Comparison of ENCODE assay signal across 12 mouse cellular contexts in genomic region chr10:40521579-40521978, GRCm38 (mm10). TPM values are rescaled to one million over a fixed set of nuclear protein-coding genes. Genes with fewer than 3 reads are reported as not detected.
A peak's percentile ranks its signal among the peaks of the same experiment; 100 is the strongest.
DNase-seq lines count a peak whose midpoint lies in the region; ATAC-seq and TF ChIP-seq lines count a peak whose summit lies in the region.
"Had no signal": no experiment of that assay in that cellular context is flagged by ENCODE, and none has a peak within 500 bp of the region (broad histone marks: within the 10 kb centered on the region; RNA-seq: fewer than 3 reads in every experiment).

No protein-coding gene starts in this region.

- H3K9ac ChIP-seq in kidney, embryonic 15.5 days, result no peak overlapping the region
- 0 out of 2 replicates have a peak overlapping the region, but pooled peaks have one; percentile 25 for H3K9ac ChIP-seq in forebrain, postnatal 0 days

- no peak for TF ChIP-seq CTCF in forebrain, postnatal 0 days (IDR thresholded peaks at IDR 0.05; ENCODE audit: low read depth)

- H3K4me1 ChIP-seq in kidney, embryonic 15.5 days, result peaks cover 31% of the 10 kb centered on the region
- peaks cover 13% of the 10 kb centered on the region; the same call in 1 of the 2 replicates for H3K4me1 ChIP-seq in forebrain, postnatal 0 days (ENCODE audit: insufficient read depth)

- no peak overlapping the region for H3K27ac ChIP-seq in kidney, embryonic 15.5 days
- peak overlapping the region; percentile 37; the same call in 1 of the 2 replicates for H3K27ac ChIP-seq in forebrain, postnatal 0 days (ENCODE audit: low read depth, low read length)

- ATAC-seq in kidney, embryonic 15.5 days (replicated peaks; ENCODE audit: low FRiP score), result no peak
- ATAC-seq in forebrain, postnatal 0 days, result peak; percentile 77
- ATAC-seq: Patski had no signal

- intact Hi-C loops in gastrocnemius, postnatal 14 days (cut with DNase I; ENCODE audit: low total_unique reads), result loop anchor here (10.0 kb wide), 1 partner anchor 147 kb away; no protein-coding TSS in a partner anchor

- no peaks in the 10 kb centered on the region for H3K27me3 ChIP-seq in kidney, embryonic 15.5 days
- H3K27me3 ChIP-seq in forebrain, postnatal 0 days (ENCODE audit: insufficient read depth, low read length), result no peaks in the 10 kb centered on the region
- H3K27me3 ChIP-seq: megakaryocyte, embryonic 14.5 days; Patski had no signal

- no peak overlapping the region for H3K4me3 ChIP-seq in kidney, embryonic 15.5 days (replicated peaks)
- H3K4me3 ChIP-seq in forebrain, postnatal 0 days (ENCODE audit: low read depth, low read length), result no peak overlapping the region
- H3K4me3 ChIP-seq: megakaryocyte, embryonic 14.5 days had no signal

- DNase-seq in kidney, adult 8-10 months, result no peak
- peak; percentile 64 for DNase-seq in brain, adult 2 months (ENCODE audit: low read depth, low spot score)
- DNase-seq in forebrain, postnatal 0 days, result peak; percentile 63
- DNase-seq in neural tube, embryonic 10.5 days (ENCODE audit: extremely low spot score, low spot score), result peak; percentile 45
- DNase-seq in gastrocnemius, postnatal 14 days, result no peak
- DNase-seq in thymus, postnatal 4 days, result no peak
- no peak for DNase-seq in frontal cortex, postnatal 36 days (ENCODE audit: low spot score in 2 of 2)
- DNase-seq: thymus, adult 2 months had no signal

- no peaks in the 10 kb centered on the region for H3K36me3 ChIP-seq in kidney, embryonic 15.5 days
- no peaks in the 10 kb centered on the region for H3K36me3 ChIP-seq in forebrain, postnatal 0 days (ENCODE audit: insufficient read depth)

- no peaks in the 10 kb centered on the region for H3K9me3 ChIP-seq in kidney, embryonic 15.5 days (replicated peaks)
- no peaks in the 10 kb centered on the region for H3K9me3 ChIP-seq in forebrain, postnatal 0 days (ENCODE audit: low read length)
- H3K9me3 ChIP-seq: megakaryocyte, embryonic 14.5 days had no signal

- H3K4me2 ChIP-seq in kidney, embryonic 15.5 days, result peak overlapping the region; percentile 15; the same call in 1 of the 2 replicates
- H3K4me2 ChIP-seq in forebrain, postnatal 0 days (ENCODE audit: low read depth), result peak overlapping the region; percentile 10; the same call in 1 of the 2 replicates

- 10% methylated on average over 12 of the region's 12 CpGs for WGBS in kidney, embryonic 15.5 days
- 5% methylated on average over 12 of the region's 12 CpGs for WGBS in forebrain, postnatal 0 days

RNA-seq across cellular contexts. Expression of gene Slc22a16, which starts 48.6 kb away (rescaled TPM):
- not detected in 2 replicates for polyA plus RNA-seq in kidney, embryonic 15.5 days (2015; fragmentation: Nextera tagmentation; extraction: Ambion mirVana)
- not detected in 2 replicates for total RNA-seq in forebrain, postnatal 0 days (2014; rRNA removed)
- not detected in 2 replicates for polyA plus RNA-seq in forebrain, postnatal 0 days (2015; fragmentation: Nextera tagmentation; extraction: Ambion mirVana)
- total RNA-seq in gastrocnemius, postnatal 14 days (2021), result not detected
- total RNA-seq: heart, adult 8-10 months had no signal
- polyA plus RNA-seq: Patski; thymus, adult 2 months had no signal

Comparison
In these comparisons a context has a peak if more than half of its experiments do, and no peak if none do; other contexts are left out.
1. DNase-seq: peak in brain, adult 2 months (single experiment), forebrain, postnatal 0 days (single experiment) and neural tube, embryonic 10.5 days (single experiment); none in kidney, adult 8-10 months (0 of 2), gastrocnemius, postnatal 14 days (single experiment), thymus, postnatal 4 days (single experiment) and frontal cortex, postnatal 36 days (0 of 2).